ENCODE assay signal across 13 mouse cellular contexts in the genomic region with DNA sequence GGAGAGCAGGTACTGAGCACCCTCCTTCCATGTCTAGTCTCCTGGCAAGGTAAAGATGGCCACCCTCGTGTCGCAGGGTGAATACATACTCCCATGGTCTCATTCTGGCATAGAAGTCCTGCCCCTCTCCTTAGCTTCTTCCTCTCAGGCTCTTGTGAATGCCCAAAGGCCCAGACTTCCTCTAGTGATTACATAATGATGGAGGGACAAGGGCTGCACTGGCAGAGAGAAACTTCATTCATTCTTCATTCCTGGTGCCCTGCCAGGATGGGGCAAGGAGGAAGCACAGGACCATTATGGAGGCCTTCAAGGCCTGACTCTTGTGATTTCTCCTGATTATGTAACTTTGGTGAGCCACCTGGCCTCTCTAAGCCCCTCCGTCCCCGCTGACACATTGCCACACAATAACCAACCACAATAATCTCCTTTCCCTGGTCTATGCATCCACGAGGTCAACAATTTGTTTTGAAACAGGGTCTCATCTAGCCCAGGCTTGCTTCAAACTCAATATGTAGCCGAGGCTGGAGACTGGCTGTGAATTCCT. TPM values are rescaled to one million over a fixed set of nuclear protein-coding genes. Genes with fewer than 3 reads are reported as not detected.
A peak's percentile ranks its signal among the peaks of the same experiment; 100 is the strongest.
DNase-seq lines count a peak whose midpoint lies in the region; ATAC-seq and TF ChIP-seq lines count a peak whose summit lies in the region.
"Had no signal": no experiment of that assay in that cellular context is flagged by ENCODE, and none has a peak within 500 bp of the region (broad histone marks: within the 10 kb centered on the region; RNA-seq: fewer than 3 reads in every experiment).

No protein-coding gene starts in this region.

- no peaks in the 10 kb centered on the region; the same call in 1 of the 2 replicates for H3K4me1 ChIP-seq in forebrain, embryonic 16.5 days (replicated peaks; ENCODE audit: control insufficient read depth, insufficient read depth, low read length)
- no peaks in the 10 kb centered on the region for H3K4me1 ChIP-seq in forebrain, embryonic 11.5 days (replicated peaks; ENCODE audit: control insufficient read depth, insufficient read depth, low read length)
- H3K4me1 ChIP-seq in limb, embryonic 14.5 days (ENCODE audit: control insufficient read depth, insufficient read depth, low read length) = no peaks in the 10 kb centered on the region
- peaks cover 3% of the 10 kb centered on the region; the same call in 1 of the 2 replicates for H3K4me1 ChIP-seq in limb, embryonic 10.5 days
- no peaks in the 10 kb centered on the region for H3K4me1 ChIP-seq in neural tube, embryonic 13.5 days (replicated peaks)
- no peaks in the 10 kb centered on the region for H3K4me1 ChIP-seq in stomach, postnatal 0 days (replicated peaks; ENCODE audit: control insufficient read depth, insufficient read depth)
- H3K4me1 ChIP-seq: forebrain, embryonic 13.5 days had no signal

- 67% methylated on average over 6 of the region's 6 CpGs for WGBS in forebrain, embryonic 16.5 days
- 68% methylated on average over 6 of the region's 6 CpGs for whole genome bisulfite sequencing in forebrain, embryonic 11.5 days
- WGBS in limb, embryonic 14.5 days = 65% methylated on average over 6 of the region's 6 CpGs
- WGBS in limb, embryonic 10.5 days = 80% methylated on average over 6 of the region's 6 CpGs
- WGBS in neural tube, embryonic 13.5 days = 69% methylated on average over 6 of the region's 6 CpGs
- WGBS in stomach, postnatal 0 days = 65% methylated on average over 6 of the region's 6 CpGs

- no peak overlapping the region for H3K9ac ChIP-seq in forebrain, embryonic 16.5 days (replicated peaks; ENCODE audit: low read depth, low read length)
- no peak overlapping the region for H3K9ac ChIP-seq in forebrain, embryonic 11.5 days (ENCODE audit: low read length)
- no peak overlapping the region for H3K9ac ChIP-seq in limb, embryonic 14.5 days (ENCODE audit: low read depth, low read length, severe bottlenecking)
- H3K9ac ChIP-seq in neural tube, embryonic 13.5 days = no peak overlapping the region
- no peak overlapping the region for H3K9ac ChIP-seq in stomach, postnatal 0 days (ENCODE audit: low read length)
- H3K9ac ChIP-seq: forebrain, embryonic 13.5 days; liver, postnatal 0 days had no signal

- no peak for TF ChIP-seq CTCF in stomach, postnatal 0 days (IDR thresholded peaks at IDR 0.05; ENCODE audit: low read depth)

- no peaks in the 10 kb centered on the region for H3K9me3 ChIP-seq in forebrain, embryonic 16.5 days (ENCODE audit: control insufficient read depth, low read length)
- H3K9me3 ChIP-seq in forebrain, embryonic 11.5 days (ENCODE audit: control insufficient read depth, low read length) = no peaks in the 10 kb centered on the region
- no peaks in the 10 kb centered on the region for H3K9me3 ChIP-seq in limb, embryonic 14.5 days (ENCODE audit: control insufficient read depth, low read length)
- H3K9me3 ChIP-seq in limb, embryonic 10.5 days (replicated peaks) = no peaks in the 10 kb centered on the region
- peaks cover 8% of the 10 kb centered on the region; the same call in 1 of the 2 replicates for H3K9me3 ChIP-seq in neural tube, embryonic 13.5 days
- no peaks in the 10 kb centered on the region for H3K9me3 ChIP-seq in stomach, postnatal 0 days (ENCODE audit: control insufficient read depth, low read length)

- TF ChIP-seq EP300 in stomach, postnatal 0 days (optimal IDR thresholded peaks at IDR 0.05) = no peak

- DNase-seq in forebrain, embryonic 11.5 days (ENCODE audit: low spot score) = no peak
- DNase-seq in limb, embryonic 14.5 days (ENCODE audit: low spot score) = no peak
- no peak for DNase-seq in limb, embryonic 10.5 days (ENCODE audit: low spot score)
- no peak for DNase-seq in neural tube, embryonic 10.5 days (ENCODE audit: extremely low spot score, low spot score)
- DNase-seq in stomach, postnatal 0 days (ENCODE audit: low spot score) = no peak
- no peak for DNase-seq in right cerebral cortex, postnatal 10 days (ENCODE audit: low spot score in 2 of 2)

- TF ChIP-seq POLR2A in limb, embryonic 14.5 days (IDR thresholded peaks at IDR 0.05; ENCODE audit: borderline replicate concordance, extremely low read depth, insufficient read depth, insufficient read length) = no peak

- H3K4me2 ChIP-seq in forebrain, embryonic 16.5 days (ENCODE audit: low read length) = no peak overlapping the region
- no peak overlapping the region for H3K4me2 ChIP-seq in forebrain, embryonic 11.5 days (ENCODE audit: low read depth, low read length, severe bottlenecking)
- no peak overlapping the region for H3K4me2 ChIP-seq in limb, embryonic 14.5 days (replicated peaks; ENCODE audit: low read depth, low read length, severe bottlenecking)
- no peak overlapping the region for H3K4me2 ChIP-seq in neural tube, embryonic 13.5 days
- H3K4me2 ChIP-seq in stomach, postnatal 0 days (replicated peaks; ENCODE audit: low read depth) = no peak overlapping the region
- H3K4me2 ChIP-seq: forebrain, embryonic 13.5 days had no signal

- H3K4me3 ChIP-seq in forebrain, embryonic 16.5 days (replicated peaks; ENCODE audit: low read length) = no peak overlapping the region
- no peak overlapping the region for H3K4me3 ChIP-seq in forebrain, embryonic 11.5 days (ENCODE audit: low read depth, low read length)
- no peak overlapping the region for H3K4me3 ChIP-seq in limb, embryonic 14.5 days (replicated peaks; ENCODE audit: low read length)
- no peak overlapping the region for H3K4me3 ChIP-seq in limb, embryonic 10.5 days
- no peak overlapping the region for H3K4me3 ChIP-seq in neural tube, embryonic 13.5 days
- no peak overlapping the region for H3K4me3 ChIP-seq in stomach, postnatal 0 days (ENCODE audit: low read depth, low read length)
- H3K4me3 ChIP-seq: forebrain, embryonic 13.5 days had no signal

- H3K27me3 ChIP-seq in forebrain, embryonic 16.5 days (replicated peaks; ENCODE audit: control insufficient read depth, insufficient read depth, low read length) = no peaks in the 10 kb centered on the region
- H3K27me3 ChIP-seq in forebrain, embryonic 11.5 days (ENCODE audit: control insufficient read depth, insufficient read depth, low read length) = no peaks in the 10 kb centered on the region
- no peaks in the 10 kb centered on the region for H3K27me3 ChIP-seq in limb, embryonic 14.5 days (ENCODE audit: control insufficient read depth, insufficient read depth, low read length)
- peaks cover 20% of the 10 kb centered on the region for H3K27me3 ChIP-seq in limb, embryonic 10.5 days (ENCODE audit: low read depth, poor library complexity, severe bottlenecking)
- H3K27me3 ChIP-seq in neural tube, embryonic 13.5 days = peaks cover 75% of the 10 kb centered on the region
- H3K27me3 ChIP-seq in stomach, postnatal 0 days (ENCODE audit: control insufficient read depth, insufficient read depth, low read length) = no peaks in the 10 kb centered on the region

- no peaks in the 10 kb centered on the region for H3K36me3 ChIP-seq in forebrain, embryonic 16.5 days (ENCODE audit: control insufficient read depth, insufficient read depth)
- no peaks in the 10 kb centered on the region for H3K36me3 ChIP-seq in forebrain, embryonic 11.5 days (ENCODE audit: control insufficient read depth, insufficient read depth, low read length)
- no peaks in the 10 kb centered on the region for H3K36me3 ChIP-seq in limb, embryonic 14.5 days (ENCODE audit: control insufficient read depth, insufficient read depth, low read length)
- no peaks in the 10 kb centered on the region for H3K36me3 ChIP-seq in limb, embryonic 10.5 days
- H3K36me3 ChIP-seq in neural tube, embryonic 13.5 days = no peaks in the 10 kb centered on the region
- H3K36me3 ChIP-seq in stomach, postnatal 0 days (ENCODE audit: control insufficient read depth, insufficient read depth, low read length) = no peaks in the 10 kb centered on the region

- ATAC-seq in forebrain, embryonic 16.5 days = peak; percentile 12
- ATAC-seq in forebrain, embryonic 11.5 days (replicated peaks; ENCODE audit: low FRiP score) = no peak
- ATAC-seq in limb, embryonic 14.5 days (ENCODE audit: low FRiP score, low read depth) = 0 out of 2 replicates have a peak, but pooled peaks have one; percentile 4
- 0 out of 2 replicates have a peak, but pooled peaks have one; percentile 21 for ATAC-seq in neural tube, embryonic 13.5 days (ENCODE audit: low read depth)
- ATAC-seq in stomach, postnatal 0 days (ENCODE audit: low FRiP score, low TSS enrichment) = peak; percentile 2; the same call in 1 of the 2 replicates

- no peak overlapping the region for H3K27ac ChIP-seq in forebrain, embryonic 16.5 days (ENCODE audit: low read length)
- no peak overlapping the region for H3K27ac ChIP-seq in forebrain, embryonic 11.5 days (ENCODE audit: low read depth, low read length)
- no peak overlapping the region for H3K27ac ChIP-seq in limb, embryonic 14.5 days (replicated peaks; ENCODE audit: low read depth, low read length)
- no peak overlapping the region for H3K27ac ChIP-seq in limb, embryonic 10.5 days
- no peak overlapping the region for H3K27ac ChIP-seq in neural tube, embryonic 13.5 days (replicated peaks)
- H3K27ac ChIP-seq in stomach, postnatal 0 days (replicated peaks) = no peak overlapping the region
- H3K27ac ChIP-seq: forebrain, embryonic 13.5 days; kidney, postnatal 0 days had no signal

RNA-seq across cellular contexts. Expression of a gene that starts 38.8 kb away (rescaled TPM):
- polyA plus RNA-seq in forebrain, embryonic 16.5 days (2015; fragmentation: Nextera tagmentation; extraction: Ambion mirVana) = 153 and 185 TPM in 2 replicates
- 8.0 and 9.3 TPM in 2 replicates for polyA plus RNA-seq in forebrain, embryonic 11.5 days (2014; fragmentation: Nextera tagmentation; extraction: Ambion mirVana)
- 8.4 and 8.5 TPM in 2 replicates for polyA plus RNA-seq in limb, embryonic 14.5 days (2012; rRNA removed)
- 5.0 and 5.4 TPM in 2 replicates for polyA plus RNA-seq in limb, embryonic 14.5 days (2014; fragmentation: Nextera tagmentation; extraction: Ambion mirVana)
- 9.0 and 12.6 TPM in 2 replicates for polyA plus RNA-seq in limb, embryonic 10.5 days (2016; fragmentation: Nextera tagmentation; extraction: Ambion mirVana)
- 91.9 and 93.1 TPM in 2 replicates for polyA plus RNA-seq in neural tube, embryonic 13.5 days (2015; fragmentation: Nextera tagmentation; extraction: Ambion mirVana)
- polyA plus RNA-seq in stomach, postnatal 0 days (2015; fragmentation: Nextera tagmentation; extraction: Ambion mirVana) = 30.6 and 33.4 TPM in 2 replicates

RNA-seq across cellular contexts. Expression of a gene that starts 48.5 kb away (rescaled TPM):
- polyA plus RNA-seq in forebrain, embryonic 16.5 days (2015; fragmentation: Nextera tagmentation; extraction: Ambion mirVana) = 13.9 and 15.4 TPM in 2 replicates
- 13.9 and 15.5 TPM in 2 replicates for polyA plus RNA-seq in forebrain, embryonic 11.5 days (2014; fragmentation: Nextera tagmentation; extraction: Ambion mirVana)
- polyA plus RNA-seq in limb, embryonic 14.5 days (2012; rRNA removed) = 12.3 and 14.4 TPM in 2 replicates
- polyA plus RNA-seq in limb, embryonic 14.5 days (2014; fragmentation: Nextera tagmentation; extraction: Ambion mirVana) = 7.3 and 7.7 TPM in 2 replicates
- polyA plus RNA-seq in limb, embryonic 10.5 days (2016; fragmentation: Nextera tagmentation; extraction: Ambion mirVana) = 15.1 and 18.5 TPM in 2 replicates
- 19.5 and 22.2 TPM in 2 replicates for polyA plus RNA-seq in neural tube, embryonic 13.5 days (2015; fragmentation: Nextera tagmentation; extraction: Ambion mirVana)
- 97.4 and 112 TPM in 2 replicates for polyA plus RNA-seq in stomach, postnatal 0 days (2015; fragmentation: Nextera tagmentation; extraction: Ambion mirVana)

RNA-seq across cellular contexts. Expression of a gene that starts 49.7 kb away (rescaled TPM):
- 0.16 TPM in 1 of 2 replicates, not detected in the other for polyA plus RNA-seq in forebrain, embryonic 16.5 days (2015; fragmentation: Nextera tagmentation; extraction: Ambion mirVana)
- polyA plus RNA-seq in forebrain, embryonic 11.5 days (2014; fragmentation: Nextera tagmentation; extraction: Ambion mirVana) = 0.23 and 0.48 TPM in 2 replicates
- not detected in 2 replicates for polyA plus RNA-seq in limb, embryonic 14.5 days (2012; rRNA removed)
- not detected in 2 replicates for polyA plus RNA-seq in limb, embryonic 14.5 days (2014; fragmentation: Nextera tagmentation; extraction: Ambion mirVana)
- polyA plus RNA-seq in limb, embryonic 10.5 days (2016; fragmentation: Nextera tagmentation; extraction: Ambion mirVana) = not detected in 2 replicates
- 2.7 TPM in 2 replicates for polyA plus RNA-seq in neural tube, embryonic 13.5 days (2015; fragmentation: Nextera tagmentation; extraction: Ambion mirVana)
- 0.79 and 1.2 TPM in 2 replicates for polyA plus RNA-seq in stomach, postnatal 0 days (2015; fragmentation: Nextera tagmentation; extraction: Ambion mirVana)
- polyA plus RNA-seq: C2C12; heart, embryonic 16.5 days; kidney, postnatal 0 days; liver, postnatal 0 days had no signal
